Mouse (Mus musculus): Measurements from ENCODE around the gene Il21.

Il21 gene

GRCm38 (mm10) chr3:37201122-37201916 is 31.1 kb downstream of the Il21 start:
- intact Hi-C loops (cut with DNase I) = no loop called here

GRCm38 (mm10) chr3:37198302-37198701 is 34.1 kb downstream of the Il21 start:
- intact Hi-C loops (cut with DNase I) = no loop called here

GRCm38 (mm10) chr3:37191953-37192352 is 40.5 kb downstream of the Il21 start:
- intact Hi-C loops (cut with DNase I) = no loop called here

GRCm38 (mm10) chr3:37185534-37185933 is 46.9 kb downstream of the Il21 start:
- intact Hi-C loops (cut with DNase I) = no loop called here

- intact Hi-C loops (cut with DNase I) = no loop called here
Measured at GRCm38 (mm10) chr3:37182415-37183269, 49.8 kb downstream of the Il21 start.

GRCm38 (mm10) chr3:37181041-37181440 is 51.4 kb downstream of the Il21 start:
- intact Hi-C loops (cut with DNase I) = no loop called here

- intact Hi-C loops (cut with DNase I) = no loop called here
Measured at GRCm38 (mm10) chr3:37180039-37180743, 52.2 kb downstream of the Il21 start.

- intact Hi-C loops (cut with DNase I) = no loop called here
Measured at GRCm38 (mm10) chr3:37179472-37179871, 53.0 kb downstream of the Il21 start.

GRCm38 (mm10) chr3:37174711-37175572 is 57.5 kb downstream of the Il21 start:
- intact Hi-C loops (cut with DNase I) = no loop called here

- intact Hi-C loops (cut with DNase I) = no loop called here
Measured at GRCm38 (mm10) chr3:37173285-37173684, 59.2 kb downstream of the Il21 start.

Small RNA genes lying within 50 kb of the gene (microRNA-seq; reads per million reads assigned to microRNA genes)
- 0 reads per million in 2 experiments for gene Gm24169

Data from adrenal gland (tissue).